Mouse (Mus musculus): ENCODE measurements at regions not wholly inside any gene's neighbourhood (a gene's known extent, or its start where the extent isn't known, plus 50 kb on each side); places are given as distances from the start of the nearest gene placed in this dataset.
A peak's percentile ranks its signal among the peaks of the same experiment; 100 is the strongest.

DNA sequence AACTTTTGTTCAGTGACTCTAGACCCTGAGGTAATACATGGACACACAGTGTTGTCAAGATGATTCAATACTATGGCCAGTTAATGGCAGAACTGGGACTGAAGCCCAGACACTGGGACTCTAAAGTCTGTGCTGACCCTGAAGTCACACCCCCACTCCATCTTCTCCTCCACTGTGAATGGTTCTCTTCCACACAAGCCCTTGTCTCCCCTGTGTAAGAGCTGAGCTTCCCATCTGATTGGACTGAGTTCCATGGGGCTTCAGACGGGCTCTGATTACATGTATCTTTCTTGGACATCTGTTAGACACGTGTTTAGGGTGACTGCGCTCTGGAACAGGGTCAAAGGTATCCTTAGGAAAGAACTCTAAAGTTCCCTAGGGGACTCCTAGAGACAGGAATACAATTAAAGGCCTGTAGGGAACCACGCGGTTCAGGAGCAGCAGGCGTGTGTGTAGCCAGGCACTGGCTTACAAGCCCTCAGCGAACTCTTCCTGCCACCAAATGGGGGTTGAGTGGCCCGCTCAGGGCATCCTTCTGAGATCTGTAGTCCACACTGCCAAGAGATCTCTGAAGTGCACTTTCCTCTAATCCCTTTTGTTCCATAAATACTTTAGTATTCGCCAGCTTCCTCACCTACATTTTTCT lies 87.4 kb downstream of the Gm10604 start:
- Histone ChIP-seq H3K9ac (ENCODE audit: low read depth, low read length) (no peak overlapping the region), H3K27me3 (ENCODE audit: control insufficient read depth, insufficient read depth, low read length) (peaks cover 2% of the 10 kb centered on the region; the same call in 1 of the 2 replicates), H3K79me2 (ENCODE audit: control insufficient read depth, insufficient read depth, low read length) (no peaks in the 10 kb centered on the region), H3K4me1 (ENCODE audit: control insufficient read depth, insufficient read depth, low read length) (peaks cover 9% of the 10 kb centered on the region; the same call in 1 of the 2 replicates), H3K4me3 (ENCODE audit: insufficient read depth, low read depth, low read length) (no peak overlapping the region), H3K36me3 (ENCODE audit: control insufficient read depth, insufficient read depth, low read length) (no peaks in the 10 kb centered on the region), H3K27ac (replicated peaks; ENCODE audit: insufficient read depth, low read depth, low read length) (no peak overlapping the region)
- no peak for DNase-seq (ENCODE audit: extremely low read depth, low read depth, low spot score)
- 86% methylated on average over 9 of the region's 9 CpGs for WGBS
- no peak for TF ChIP-seq CTCF (IDR thresholded peaks at IDR 0.05; ENCODE audit: low read depth, low read length)
- TF ChIP-seq POLR2A (IDR thresholded peaks at IDR 0.05; ENCODE audit: extremely low read depth, insufficient read depth, low read length), result no peak

DNA sequence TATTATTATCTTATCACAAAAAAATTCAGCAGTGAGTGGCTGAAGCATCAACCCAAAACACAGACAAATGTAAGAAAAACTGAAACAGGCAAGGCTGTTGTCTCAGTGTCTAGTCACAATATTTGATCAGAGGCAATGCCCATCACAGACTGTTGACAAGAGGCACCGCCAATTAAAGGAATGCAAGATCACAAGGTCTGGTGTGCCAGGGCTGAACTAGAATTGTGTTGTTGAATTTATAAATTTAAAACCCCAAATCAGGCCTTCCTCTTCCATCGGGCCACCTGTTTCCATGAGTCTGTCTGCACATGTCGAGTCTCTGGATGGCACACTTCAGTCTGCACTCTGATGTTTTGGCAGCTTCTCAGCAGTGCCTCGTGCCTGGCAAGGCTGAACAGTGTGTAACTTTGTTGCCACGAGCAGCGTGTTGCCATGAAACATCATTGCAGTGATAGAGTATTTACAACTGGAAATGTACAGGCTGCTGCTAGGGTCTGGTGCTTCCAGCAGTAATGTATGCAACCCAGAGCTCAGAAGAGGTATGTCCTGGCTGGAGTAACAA lies 91.9 kb downstream of the Gm10604 start:
- H3K36me3 ChIP-seq (ENCODE audit: control insufficient read depth, insufficient read depth, low read length), result no peaks in the 10 kb centered on the region
- no peaks in the 10 kb centered on the region for H3K79me2 ChIP-seq (ENCODE audit: control insufficient read depth, insufficient read depth, low read length)
- no peaks in the 10 kb centered on the region for H3K4me1 ChIP-seq (ENCODE audit: control insufficient read depth, insufficient read depth, low read length)
- no peak for TF ChIP-seq POLR2A (IDR thresholded peaks at IDR 0.05; ENCODE audit: extremely low read depth, insufficient read depth, low read length)
- TF ChIP-seq CTCF (IDR thresholded peaks at IDR 0.05; ENCODE audit: low read depth, low read length), result no peak
- no peak overlapping the region for H3K27ac ChIP-seq (replicated peaks; ENCODE audit: insufficient read depth, low read depth, low read length)
- no peak for DNase-seq (ENCODE audit: extremely low read depth, low read depth, low spot score)
- 31% methylated on average over 6 of the region's 6 CpGs for WGBS
- no peak overlapping the region for H3K9ac ChIP-seq (ENCODE audit: low read depth, low read length)
- no peak overlapping the region for H3K4me3 ChIP-seq (ENCODE audit: insufficient read depth, low read depth, low read length)
- H3K27me3 ChIP-seq (ENCODE audit: control insufficient read depth, insufficient read depth, low read length), result peaks cover 5% of the 10 kb centered on the region; the same call in 1 of the 2 replicates

DNA sequence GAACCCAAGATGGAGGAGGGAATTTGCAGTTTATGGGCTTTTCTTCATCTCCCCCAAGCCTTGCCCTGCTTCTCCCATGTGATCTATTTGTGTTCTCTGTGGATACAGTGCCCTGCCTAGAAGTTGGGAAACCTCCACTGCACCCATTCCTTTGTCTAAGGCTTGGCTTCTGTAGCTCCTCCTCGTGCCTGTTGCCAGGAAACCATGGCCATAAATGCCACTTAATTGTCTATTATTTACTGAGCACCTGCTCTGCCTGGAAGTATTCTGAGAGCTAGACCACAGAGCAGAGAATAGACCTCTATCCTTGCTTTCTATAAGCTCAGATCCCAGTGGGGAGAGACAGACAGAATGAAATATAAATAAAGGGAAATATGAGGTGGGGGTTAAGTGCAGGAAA lies 93.7 kb downstream of the Gm10604 start:
- WGBS, result 75% methylated on average over 1 of the region's 1 CpGs
- TF ChIP-seq POLR2A (IDR thresholded peaks at IDR 0.05; ENCODE audit: extremely low read depth, insufficient read depth, low read length) (no peak), CTCF (IDR thresholded peaks at IDR 0.05; ENCODE audit: low read depth, low read length) (no peak)

DNA sequence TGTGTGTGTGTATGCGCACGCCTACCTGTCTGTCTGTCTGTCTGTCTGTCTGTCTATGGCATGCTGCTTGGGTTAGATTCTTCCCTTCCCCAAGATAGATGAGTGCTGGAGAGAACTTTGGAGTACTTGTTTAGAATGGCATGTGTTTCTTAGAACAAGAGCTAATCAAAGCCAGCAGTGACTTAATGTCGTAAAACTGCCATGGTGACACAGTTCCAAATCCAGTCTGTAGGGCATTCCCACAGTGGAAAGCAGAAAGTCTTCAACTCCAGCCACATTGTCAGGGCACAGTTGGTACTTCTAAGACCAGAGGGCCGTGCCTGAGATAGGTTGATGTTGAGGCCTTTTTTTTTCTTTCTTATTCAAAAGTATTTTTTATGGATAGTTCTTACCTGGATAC lies 95.6 kb downstream of the Gm10604 start:
- TF ChIP-seq POLR2A (IDR thresholded peaks at IDR 0.05; ENCODE audit: extremely low read depth, insufficient read depth, low read length), result no peak
- TF ChIP-seq CTCF (IDR thresholded peaks at IDR 0.05; ENCODE audit: low read depth, low read length), result no peak
- 79% methylated on average over 4 of the region's 4 CpGs for WGBS
- DNase-seq (ENCODE audit: extremely low read depth, low read depth, low spot score), result no peak
- no peak overlapping the region for H3K9ac ChIP-seq (ENCODE audit: low read depth, low read length)
- H3K27ac ChIP-seq (replicated peaks; ENCODE audit: insufficient read depth, low read depth, low read length), result no peak overlapping the region
- H3K27me3 ChIP-seq (ENCODE audit: control insufficient read depth, insufficient read depth, low read length), result peaks cover 5% of the 10 kb centered on the region; the same call in 1 of the 2 replicates
- H3K4me1 ChIP-seq (ENCODE audit: control insufficient read depth, insufficient read depth, low read length), result no peaks in the 10 kb centered on the region
- no peaks in the 10 kb centered on the region for H3K36me3 ChIP-seq (ENCODE audit: control insufficient read depth, insufficient read depth, low read length)
- no peak overlapping the region for H3K4me3 ChIP-seq (ENCODE audit: insufficient read depth, low read depth, low read length)
- no peaks in the 10 kb centered on the region for H3K79me2 ChIP-seq (ENCODE audit: control insufficient read depth, insufficient read depth, low read length)

More for the DNA sequence above, 93.7 kb downstream of the Gm10604 start:
- Histone ChIP-seq H3K4me3 (ENCODE audit: insufficient read depth, low read depth, low read length) (no peak overlapping the region), H3K4me1 (ENCODE audit: control insufficient read depth, insufficient read depth, low read length) (no peaks in the 10 kb centered on the region), H3K27me3 (ENCODE audit: control insufficient read depth, insufficient read depth, low read length) (peaks cover 5% of the 10 kb centered on the region; the same call in 1 of the 2 replicates), H3K9ac (ENCODE audit: low read depth, low read length) (no peak overlapping the region), H3K36me3 (ENCODE audit: control insufficient read depth, insufficient read depth, low read length) (no peaks in the 10 kb centered on the region), H3K27ac (replicated peaks; ENCODE audit: insufficient read depth, low read depth, low read length) (no peak overlapping the region), H3K79me2 (ENCODE audit: control insufficient read depth, insufficient read depth, low read length) (no peaks in the 10 kb centered on the region)
- no peak for DNase-seq (ENCODE audit: extremely low read depth, low read depth, low spot score)

DNA sequence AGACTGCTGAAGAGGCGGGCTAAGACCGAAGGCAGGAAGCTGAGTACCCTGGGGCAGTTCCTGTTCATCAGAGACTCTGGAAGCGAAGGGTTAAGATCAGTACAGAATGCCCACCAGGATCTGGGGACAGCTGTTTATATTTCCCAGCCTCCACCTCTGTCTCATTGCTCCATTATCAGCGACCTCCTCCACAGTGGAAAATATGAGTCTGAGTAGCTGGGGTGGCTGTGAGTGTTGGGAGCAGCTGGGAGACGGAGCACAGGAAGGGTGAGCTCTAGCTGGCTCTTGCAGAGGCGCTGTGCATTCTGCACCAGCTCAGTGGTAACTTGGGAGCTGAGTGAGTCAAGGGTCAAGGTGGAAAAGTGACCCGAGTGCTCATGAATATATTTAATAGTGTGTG lies 96.2 kb downstream of the Gm10604 start:
- Histone ChIP-seq H3K9ac (ENCODE audit: low read depth, low read length) (no peak overlapping the region), H3K36me3 (ENCODE audit: control insufficient read depth, insufficient read depth, low read length) (no peaks in the 10 kb centered on the region), H3K4me1 (ENCODE audit: control insufficient read depth, insufficient read depth, low read length) (no peaks in the 10 kb centered on the region), H3K27ac (replicated peaks; ENCODE audit: insufficient read depth, low read depth, low read length) (no peak overlapping the region; the same call in 1 of the 2 replicates), H3K27me3 (ENCODE audit: control insufficient read depth, insufficient read depth, low read length) (peaks cover 5% of the 10 kb centered on the region; the same call in 1 of the 2 replicates), H3K79me2 (ENCODE audit: control insufficient read depth, insufficient read depth, low read length) (no peaks in the 10 kb centered on the region), H3K4me3 (ENCODE audit: insufficient read depth, low read depth, low read length) (no peak overlapping the region)
- WGBS, result 69% methylated on average over 7 of the region's 7 CpGs
- DNase-seq (ENCODE audit: extremely low read depth, low read depth, low spot score), result no peak
- TF ChIP-seq CTCF (IDR thresholded peaks at IDR 0.05; ENCODE audit: low read depth, low read length), result no peak
- no peak for TF ChIP-seq POLR2A (IDR thresholded peaks at IDR 0.05; ENCODE audit: extremely low read depth, insufficient read depth, low read length)

DNA sequence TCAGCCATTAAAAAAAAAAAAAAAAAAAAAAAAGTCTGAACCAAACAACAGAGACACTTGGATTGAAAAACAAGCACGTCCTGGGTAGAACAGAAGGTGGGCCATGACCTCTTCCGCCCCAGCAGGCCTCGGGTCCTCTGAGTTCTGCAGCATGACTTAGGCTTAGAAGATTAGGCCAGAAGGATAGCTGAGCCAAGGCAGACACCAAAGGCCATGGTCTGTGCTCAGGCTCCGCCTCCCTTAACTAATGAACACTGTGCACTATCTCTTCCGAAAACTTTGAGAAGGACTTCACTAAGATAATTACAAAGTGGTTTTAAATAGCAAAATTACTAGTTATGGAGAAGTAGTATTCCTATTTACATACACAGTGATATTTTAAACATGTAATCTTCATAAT lies 97.8 kb downstream of the Gm10604 start:
- Histone ChIP-seq H3K27me3 (ENCODE audit: control insufficient read depth, insufficient read depth, low read length) (peaks cover 2% of the 10 kb centered on the region; the same call in 1 of the 2 replicates), H3K4me1 (ENCODE audit: control insufficient read depth, insufficient read depth, low read length) (peaks cover 2% of the 10 kb centered on the region), H3K9ac (ENCODE audit: low read depth, low read length) (no peak overlapping the region), H3K27ac (replicated peaks; ENCODE audit: insufficient read depth, low read depth, low read length) (no peak overlapping the region), H3K79me2 (ENCODE audit: control insufficient read depth, insufficient read depth, low read length) (no peaks in the 10 kb centered on the region), H3K4me3 (ENCODE audit: insufficient read depth, low read depth, low read length) (no peak overlapping the region), H3K36me3 (ENCODE audit: control insufficient read depth, insufficient read depth, low read length) (no peaks in the 10 kb centered on the region)
- TF ChIP-seq POLR2A (IDR thresholded peaks at IDR 0.05; ENCODE audit: extremely low read depth, insufficient read depth, low read length), result no peak
- no peak for TF ChIP-seq CTCF (IDR thresholded peaks at IDR 0.05; ENCODE audit: low read depth, low read length)
- 73% methylated on average over 5 of the region's 5 CpGs for WGBS
- peak; percentile 24 for DNase-seq (ENCODE audit: extremely low read depth, low read depth, low spot score)

All from liver, adult 2 months (tissue).